Mouse (Mus musculus) midbrain, embryonic 11.5 days (tissue): ENCODE results near the gene Duoxa2. TPM values are rescaled to one million over a fixed set of nuclear protein-coding genes. Genes with fewer than 3 reads are reported as not detected.
A peak's percentile ranks its signal among the peaks of the same experiment; 100 is the strongest.

Experiments used
- ATAC-seq: fragments of 200-750 bp; cut with Nextera tagmentation; 2 replicates; pipeline ENCODE4 v1.8.0; 2017; ENCODE audit warnings: moderate TSS enrichment, moderate library complexity; ENCODE audit not compliant: low FRiP score
- DNase-seq: peaks from one replicate; pipeline ENCODE4 v3.0.0; 2015; ENCODE audit warnings: low spot score; ENCODE audit errors: missing footprints
- H3K27ac ChIP-seq: fragments of 300-500 bp; sonication (generic); 2 replicates; pipeline ENCODE4 v1.5.1; 2014; ENCODE audit warnings: low read depth, low read length
- H3K27me3 ChIP-seq: fragments of 300-500 bp; sonication (generic); 2 replicates; pipeline ENCODE4 v1.6.1; 2014; ENCODE audit warnings: mild to moderate bottlenecking, low read length, moderate library complexity, mixed read lengths; ENCODE audit not compliant: control insufficient read depth, insufficient read depth
- H3K36me3 ChIP-seq: fragments of 300-500 bp; sonication (generic); 2 replicates; pipeline ENCODE4 v1.6.1; 2014; ENCODE audit warnings: mild to moderate bottlenecking, low read length, moderate library complexity, mixed read lengths; ENCODE audit not compliant: control insufficient read depth, insufficient read depth
- H3K4me1 ChIP-seq: fragments of 300-500 bp; sonication (generic); 2 replicates; pipeline ENCODE4 v1.6.1; 2014; ENCODE audit warnings: low read length; ENCODE audit not compliant: control insufficient read depth, insufficient read depth
- H3K4me2 ChIP-seq: fragments of 300-500 bp; sonication (generic); 2 replicates; pipeline ENCODE4 v1.6.1; 2014; ENCODE audit warnings: mild to moderate bottlenecking, moderate library complexity
- H3K4me3 ChIP-seq: fragments of 300-500 bp; sonication (generic); 2 replicates; pipeline ENCODE4 v1.5.1; 2014; ENCODE audit warnings: low read depth, low read length
- H3K9ac ChIP-seq: fragments of 300-500 bp; sonication (generic); 2 replicates; pipeline ENCODE4 v1.6.1; 2014; ENCODE audit warnings: low read length
- H3K9me3 ChIP-seq: fragments of 300-500 bp; sonication (generic); 2 replicates; pipeline ENCODE4 v1.6.1; 2016; ENCODE audit warnings: low read length; ENCODE audit not compliant: control insufficient read depth
- WGBS: fragments of 180-500 bp; shearing (Covaris S2); extraction: QIAGEN DNeasy Blood & Tissue Kit; methylation state at CpG from one replicate; pipeline ENCODE4 v1.1.7; 2014; 5-methylcytosine and 5-hydroxymethylcytosine counted together
- polyA plus RNA-seq: library from polyadenylated mRNA; unstranded; fragments of >200 nt; fragmentation: Nextera tagmentation; extraction: Ambion mirVana; gene quantifications from 2 replicates; pipeline ENCODE4 v1.2.1, GENCODE M21; 2014

The Duoxa2 gene
- polyA plus RNA-seq, 1 experiment from 2014 or later = not detected

DNA sequence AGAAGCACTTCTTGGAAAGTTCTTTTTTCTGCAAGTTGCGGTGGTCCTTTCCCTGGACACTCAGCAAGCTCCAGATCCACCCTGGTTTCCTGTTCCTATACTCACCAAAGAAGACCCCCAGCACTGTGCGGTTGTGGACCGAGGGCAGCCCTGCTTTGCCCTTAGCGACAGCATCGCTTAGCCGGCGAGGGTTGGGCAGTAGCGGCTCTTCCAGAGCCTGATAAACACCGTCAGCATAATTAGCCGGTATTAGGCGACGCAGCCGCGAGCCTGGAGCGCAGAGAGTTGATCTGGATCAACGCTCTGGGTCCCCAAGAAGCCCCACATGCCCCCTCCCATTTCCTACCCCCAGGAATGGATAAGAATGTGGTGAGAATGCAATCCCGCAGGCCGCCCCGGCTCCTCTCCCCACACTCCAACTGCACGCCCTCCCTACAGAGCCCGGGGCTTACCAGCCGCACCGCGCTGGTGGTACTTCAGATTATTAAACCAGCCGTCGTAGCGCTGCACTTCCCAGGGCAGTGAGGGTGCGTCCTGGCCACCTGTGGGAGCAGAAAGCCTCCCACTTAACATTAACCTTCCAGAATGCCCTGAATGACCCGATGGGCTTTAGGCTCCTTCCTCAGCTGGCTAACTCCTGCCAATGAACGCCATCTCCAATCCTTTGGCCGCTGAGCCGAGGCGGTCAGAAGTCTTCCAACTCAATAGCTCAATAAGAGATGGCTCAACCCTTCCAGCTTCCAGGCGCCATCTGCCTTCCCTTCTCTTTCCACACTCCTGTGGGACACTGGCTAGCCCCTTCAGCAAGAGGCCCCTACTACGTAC, 1.2 kb upstream of the Duoxa2 start:
- Histone ChIP-seq H3K4me2 (peak overlapping the region; percentile 31), H3K36me3 (no peaks in the 10 kb centered on the region), H3K4me3 (peak overlapping the region; percentile 13), H3K9ac (no peak overlapping the region), H3K4me1 (peaks cover 21% of the 10 kb centered on the region), H3K9me3 (no peaks in the 10 kb centered on the region), H3K27me3 (peaks cover 82% of the 10 kb centered on the region), H3K27ac (no peak overlapping the region)
- peak; percentile 28; the same call in 1 of the 2 replicates for ATAC-seq
- 1% methylated on average over 35 of the region's 35 CpGs for WGBS
- peak; percentile 95 for DNase-seq

DNA sequence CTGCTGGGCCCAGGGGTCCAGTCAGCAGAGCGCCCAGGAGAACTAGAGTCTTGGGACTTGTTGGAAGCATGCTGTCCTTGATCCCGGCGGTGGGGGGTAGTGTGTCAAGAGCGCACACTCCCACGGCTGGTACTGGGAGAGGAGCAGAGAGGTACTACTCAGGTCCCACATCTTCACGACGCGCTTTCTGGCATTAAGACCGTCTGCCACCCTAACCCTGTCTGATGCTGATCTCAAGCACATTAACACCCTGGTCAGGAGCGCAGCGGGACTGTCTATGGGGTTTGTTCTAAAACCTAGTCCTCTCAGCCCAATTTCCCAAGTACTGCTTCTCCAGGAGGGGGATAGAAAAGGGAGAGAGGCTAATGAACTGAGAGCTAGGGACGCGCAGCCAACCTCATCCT, 602 bp upstream of the Duoxa2 start, which contains the start of gene Duox2:
Gene Duox2, minus strand, starts transcription at position 354 of the 404 bp plus-strand sequence.
- no peak within 1 kb of the TSS for H3K9ac ChIP-seq

DNA sequence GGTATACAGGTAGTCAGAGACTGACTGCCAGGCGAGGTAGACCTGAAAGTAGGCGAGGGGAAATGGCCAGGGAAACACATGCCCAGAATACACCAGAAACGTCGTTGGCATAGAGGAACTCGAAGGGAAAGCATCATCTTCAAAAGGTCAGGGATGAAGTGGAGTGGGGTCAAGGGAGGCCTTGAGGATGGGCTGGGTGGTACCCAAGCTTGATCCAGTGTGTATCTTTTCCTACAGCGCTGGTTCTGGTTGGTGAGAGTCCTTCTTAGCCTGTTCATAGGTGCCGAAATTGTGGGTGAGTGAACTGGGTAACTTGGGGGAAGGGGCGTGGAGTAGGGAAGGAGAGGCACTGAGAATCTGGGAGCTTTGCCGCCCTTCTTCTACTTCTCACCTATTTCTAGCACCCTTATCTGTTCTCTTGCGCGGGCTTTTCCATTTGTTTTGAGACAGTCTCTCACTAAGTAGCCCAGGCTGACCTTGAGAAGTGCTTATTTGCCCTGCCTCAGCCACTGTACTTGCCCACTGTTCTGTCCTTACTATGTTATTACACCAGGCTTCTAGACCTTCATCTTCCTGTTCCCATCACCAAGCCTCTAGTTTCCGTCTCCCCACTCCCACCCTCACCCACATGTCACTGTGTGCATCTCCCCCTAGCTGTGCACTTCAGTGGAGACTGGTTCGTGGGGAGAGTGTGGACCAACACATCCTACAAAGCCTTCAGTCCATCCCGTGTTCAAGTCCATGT, 1.4 kb downstream of the Duoxa2 start:
- no peak overlapping the region for H3K9ac ChIP-seq
- DNase-seq = peak; percentile 91
- no peak for ATAC-seq
- no peaks in the 10 kb centered on the region for H3K9me3 ChIP-seq
- 6% methylated on average over 14 of the region's 14 CpGs for WGBS
- H3K4me2 ChIP-seq = no peak overlapping the region
- H3K36me3 ChIP-seq = no peaks in the 10 kb centered on the region
- peaks cover 21% of the 10 kb centered on the region for H3K4me1 ChIP-seq
- H3K4me3 ChIP-seq = no peak overlapping the region
- H3K27ac ChIP-seq = no peak overlapping the region
- H3K27me3 ChIP-seq = peaks cover 76% of the 10 kb centered on the region

More for the DNA sequence above, 602 bp upstream of the Duoxa2 start, which contains the start of gene Duox2:
- peaks cover 21% of the 10 kb centered on the region for H3K4me1 ChIP-seq
- no peak for ATAC-seq
- peak within 1 kb of the TSS; percentile 21 for H3K4me3 ChIP-seq
- H3K4me2 ChIP-seq = peak within 1 kb of the TSS; percentile 31
- no peak within 1 kb of the TSS for H3K27ac ChIP-seq
- DNase-seq = peak; percentile 95
- no peaks in the 10 kb centered on the region for H3K36me3 ChIP-seq
- whole genome bisulfite sequencing = under 1% methylated on average over 13 of the region's 13 CpGs
- H3K27me3 ChIP-seq = peaks cover 85% of the 10 kb centered on the region
- H3K9me3 ChIP-seq = no peaks in the 10 kb centered on the region

DNA sequence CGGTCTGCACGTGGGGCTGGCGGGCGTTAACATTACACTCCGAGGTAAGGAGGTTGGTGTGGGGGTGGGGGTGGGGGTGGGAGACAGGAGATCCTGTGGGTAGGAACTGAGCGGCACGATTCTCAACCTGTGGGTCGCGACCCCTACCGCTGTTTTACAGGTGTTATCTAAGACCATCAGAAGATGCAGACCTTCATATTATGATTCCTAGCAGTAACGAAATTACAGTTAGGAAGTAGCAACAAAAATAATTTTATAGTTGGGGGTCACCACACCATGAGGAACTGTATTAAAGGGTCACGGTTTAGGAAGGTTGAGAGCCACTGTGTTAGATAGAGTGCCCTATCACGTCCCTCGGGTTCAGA, 1.9 kb downstream of the Duoxa2 start:
- Histone ChIP-seq H3K27ac (no peak overlapping the region), H3K4me1 (peaks cover 21% of the 10 kb centered on the region), H3K9ac (no peak overlapping the region), H3K4me3 (no peak overlapping the region), H3K4me2 (no peak overlapping the region), H3K36me3 (no peaks in the 10 kb centered on the region), H3K27me3 (peaks cover 71% of the 10 kb centered on the region), H3K9me3 (no peaks in the 10 kb centered on the region)
- DNase-seq (no peak), ATAC-seq (no peak)
- WGBS = 4% methylated on average over 14 of the region's 14 CpGs

DNA sequence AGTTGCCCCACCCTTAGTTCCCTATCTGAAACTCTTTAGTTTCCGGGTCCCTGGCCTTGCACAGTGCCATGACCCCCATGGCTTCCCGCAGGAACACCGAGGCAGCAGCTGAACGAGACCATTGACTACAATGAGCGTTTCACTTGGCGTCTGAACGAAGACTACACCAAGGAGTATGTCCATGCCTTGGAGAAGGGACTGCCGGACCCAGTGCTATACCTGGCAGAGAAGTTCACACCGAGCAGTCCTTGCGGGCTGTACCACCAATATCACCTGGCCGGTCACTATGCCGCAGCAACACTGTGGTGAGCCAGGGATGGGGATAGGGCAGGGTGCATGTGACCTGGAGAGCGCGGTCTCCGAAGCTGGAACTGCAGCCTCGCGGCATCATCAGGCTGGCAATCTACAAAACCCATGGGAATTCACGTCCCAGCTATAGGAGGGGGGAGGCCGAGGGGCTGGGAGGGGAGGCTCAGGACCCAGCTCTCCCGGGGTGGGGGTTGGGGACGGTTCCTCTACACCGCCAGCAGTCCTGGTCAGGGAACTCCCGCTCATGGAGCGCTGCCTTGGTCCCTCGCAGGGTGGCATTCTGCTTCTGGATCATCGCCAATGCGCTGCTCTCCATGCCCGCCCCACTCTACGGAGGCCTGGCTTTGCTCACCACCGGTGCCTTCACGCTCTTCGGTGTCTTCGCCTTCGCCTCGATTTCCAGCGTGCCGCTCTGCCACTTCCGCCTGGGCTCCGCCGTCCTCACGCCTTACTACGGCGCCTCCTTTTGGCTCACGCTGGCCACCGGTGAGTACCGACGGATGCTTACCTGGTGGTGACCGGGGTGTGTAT, 2.6 kb downstream of the Duoxa2 start:
- peaks cover 21% of the 10 kb centered on the region for H3K4me1 ChIP-seq
- ATAC-seq = peak; percentile 43

DNA sequence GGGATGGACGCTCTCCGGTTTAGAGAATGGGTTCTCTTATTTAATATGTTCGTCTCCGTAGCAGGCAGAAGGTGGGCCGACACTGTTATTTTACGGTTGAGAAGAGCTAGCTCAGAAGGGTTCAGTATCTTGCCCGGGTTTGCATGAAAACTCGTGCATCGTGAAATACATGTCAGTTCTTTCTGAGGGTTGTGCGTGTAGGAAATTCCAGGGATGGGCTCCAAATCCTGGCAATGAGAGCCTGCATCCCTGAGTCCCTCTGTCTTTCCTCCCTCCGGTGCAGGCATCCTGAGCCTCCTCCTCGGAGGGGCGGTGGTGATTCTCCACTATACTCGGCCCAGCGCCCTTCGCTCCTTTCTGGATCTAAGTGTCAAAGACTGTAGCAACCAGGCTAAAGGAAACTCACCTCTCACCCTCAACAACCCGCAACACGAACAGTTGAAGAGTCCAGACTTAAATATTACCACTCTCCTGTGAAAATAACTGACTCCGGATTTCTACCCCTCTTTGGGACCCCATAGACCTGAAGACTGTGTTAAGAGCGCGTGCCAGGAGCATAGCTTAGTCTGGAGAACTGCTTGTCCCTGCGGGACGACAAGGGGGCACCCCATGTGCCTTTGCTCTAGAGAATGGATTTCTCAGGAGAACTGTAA, 3.3 kb downstream of the Duoxa2 start:
- H3K4me2 ChIP-seq = peak overlapping the region; percentile 39
- ATAC-seq = no peak
- H3K9ac ChIP-seq = no peak overlapping the region
- H3K27ac ChIP-seq = no peak overlapping the region
- H3K9me3 ChIP-seq = no peaks in the 10 kb centered on the region
- H3K4me3 ChIP-seq = peak overlapping the region; percentile 14
- H3K27me3 ChIP-seq = peaks cover 58% of the 10 kb centered on the region
- peak; percentile 94 for DNase-seq
- H3K4me1 ChIP-seq = peaks cover 21% of the 10 kb centered on the region
- H3K36me3 ChIP-seq = no peaks in the 10 kb centered on the region
- WGBS = 8% methylated on average over 23 of the region's 23 CpGs

More for the DNA sequence above, 2.6 kb downstream of the Duoxa2 start:
- no peak overlapping the region for H3K27ac ChIP-seq
- DNase-seq = peak; percentile 95
- H3K36me3 ChIP-seq = no peaks in the 10 kb centered on the region
- no peaks in the 10 kb centered on the region for H3K9me3 ChIP-seq
- H3K27me3 ChIP-seq = peaks cover 64% of the 10 kb centered on the region
- H3K4me2 ChIP-seq = peak overlapping the region; percentile 39
- under 1% methylated on average over 47 of the region's 48 CpGs for WGBS
- H3K4me3 ChIP-seq = peak overlapping the region; percentile 14
- H3K9ac ChIP-seq = no peak overlapping the region

DNA sequence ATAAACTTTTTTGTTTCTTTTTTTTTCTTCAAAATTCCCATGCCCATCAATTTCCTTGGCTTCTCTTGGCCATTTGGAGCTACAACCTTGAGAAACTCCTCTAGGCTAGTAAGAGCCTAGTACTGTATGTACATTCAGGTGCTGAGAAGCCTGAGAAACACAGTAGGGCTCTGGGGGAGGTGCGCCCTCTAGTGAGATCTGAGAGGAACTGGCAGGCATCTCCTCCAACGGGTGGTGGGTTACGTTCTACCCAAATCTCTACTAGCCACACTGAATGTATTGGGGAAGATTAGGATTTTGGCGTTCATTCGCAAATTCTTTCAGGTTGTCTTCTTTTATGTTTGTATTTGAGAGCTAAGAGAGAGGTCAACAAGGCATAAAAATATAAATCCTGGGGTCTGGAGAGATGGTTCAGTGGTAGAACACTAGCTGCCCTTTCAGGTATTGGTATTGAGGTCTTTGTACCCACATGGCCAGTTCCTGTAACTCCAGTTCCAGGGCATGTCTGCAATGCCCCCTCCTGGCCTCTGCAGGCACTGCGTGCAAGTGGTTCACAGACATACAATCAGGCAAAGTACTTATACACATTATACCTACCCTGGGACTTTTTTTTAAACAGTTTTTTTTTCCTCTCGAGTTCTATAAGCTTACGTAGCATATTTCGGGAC, 4.0 kb downstream of the Duoxa2 start:
- peaks cover 18% of the 10 kb centered on the region for H3K4me1 ChIP-seq
- ATAC-seq (0 out of 2 replicates have a peak, but pooled peaks have one; percentile 51), DNase-seq (peak; percentile 93)
- no peak overlapping the region for H3K4me3 ChIP-seq
- no peak overlapping the region for H3K27ac ChIP-seq
- no peaks in the 10 kb centered on the region for H3K9me3 ChIP-seq
- peaks cover 52% of the 10 kb centered on the region for H3K27me3 ChIP-seq
- H3K9ac ChIP-seq = no peak overlapping the region
- WGBS = 12% methylated on average over 9 of the region's 9 CpGs
- no peak overlapping the region for H3K4me2 ChIP-seq
- no peaks in the 10 kb centered on the region for H3K36me3 ChIP-seq

DNA sequence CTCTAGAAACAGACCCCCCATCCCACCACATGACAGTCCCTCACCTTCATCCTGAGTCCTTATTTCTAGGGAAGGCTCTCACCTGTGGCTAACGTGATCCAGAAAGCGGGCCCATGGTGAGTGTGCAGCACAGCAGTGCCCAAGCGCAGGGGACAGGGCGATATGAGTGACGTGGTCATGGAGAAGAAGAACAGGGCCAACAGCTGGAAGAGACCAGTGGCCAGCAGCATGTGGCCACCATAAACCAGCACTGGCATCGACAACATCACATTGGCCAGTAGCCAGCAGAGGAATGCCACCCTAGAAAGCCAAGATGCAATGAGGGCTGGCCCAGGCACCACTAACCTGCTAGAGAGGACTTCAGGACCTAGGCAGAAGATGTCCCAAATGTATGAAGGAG, 5.8 kb downstream of the Duoxa2 start:
- 91% methylated on average over 6 of the region's 6 CpGs for WGBS
- Histone ChIP-seq H3K4me2 (no peak overlapping the region), H3K36me3 (no peaks in the 10 kb centered on the region), H3K4me1 (peaks cover 4% of the 10 kb centered on the region; the same call in 1 of the 2 replicates), H3K27me3 (peaks cover 33% of the 10 kb centered on the region), H3K9me3 (no peaks in the 10 kb centered on the region), H3K9ac (no peak overlapping the region), H3K4me3 (no peak overlapping the region), H3K27ac (no peak overlapping the region)
- DNase-seq (no peak), ATAC-seq (no peak)
